Mouse (Mus musculus): ENCODE measurements around the gene Shpk.

- TF ChIP-seq CTCF (IDR thresholded peaks at IDR 0.05; ENCODE audit: extremely low read depth, insufficient read depth, insufficient read length, insufficient replicate concordance) = no peak
- no peak for TF ChIP-seq POLR2A (IDR thresholded peaks at IDR 0.05; ENCODE audit: low read depth, low read length)
Measured at GRCm38 (mm10) chr11:73207621-73208020, 8.4 kb downstream of the Shpk start.
